Mouse (Mus musculus): ENCODE results near the gene Fam216b.

DNA sequence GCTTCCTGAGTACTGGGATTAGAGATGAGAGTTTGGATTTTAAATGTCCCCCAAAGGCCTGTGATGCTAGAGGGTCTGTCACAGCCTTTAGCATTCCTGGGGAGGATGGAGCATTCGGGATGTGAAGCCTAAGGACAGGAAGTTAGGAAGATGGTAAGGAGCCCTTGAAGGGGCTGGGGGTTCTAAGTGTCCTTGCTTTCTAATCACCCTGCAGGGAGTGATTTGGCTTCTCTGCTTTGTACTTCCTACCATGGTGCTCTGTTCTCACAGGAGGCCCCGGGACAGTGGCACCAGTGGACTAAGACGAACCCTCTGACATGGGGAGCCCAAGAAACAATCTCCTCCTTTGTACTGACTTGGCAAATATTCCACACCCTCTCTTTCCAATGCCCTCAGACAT, 23.7 kb upstream of the Fam216b start:
- TF ChIP-seq CTCF (IDR thresholded peaks at IDR 0.05; ENCODE audit: borderline replicate concordance, insufficient read depth, low read depth, low read length) (no peak), POLR2A (IDR thresholded peaks at IDR 0.05; ENCODE audit: borderline replicate concordance, insufficient read depth, low read length) (no peak)

All from cerebellum, adult 2 months (tissue).